Mouse (Mus musculus) granulocyte monocyte progenitor cell, adult 5-6 weeks (primary cell): ENCODE results near the gene Gfod1. TPM values are rescaled to one million over a fixed set of nuclear protein-coding genes. Genes with fewer than 3 reads are reported as not detected.

Source experiments
- ATAC-seq: replicated peaks from 2 replicates; pipeline ENCODE4 v1.8.0; 2016; ENCODE audit warnings: mild to moderate bottlenecking, moderate TSS enrichment, inconsistent platforms; ENCODE audit not compliant: poor library complexity, severe bottlenecking
- total RNA-seq, 2 experiments: library from RNA; stranded (forward) in 1 of 2; stranded (reverse) in 1 of 2; fragments of 200-712, 200-1000 nt in 1 of 2; fragments of >200 nt in 1 of 2; fragmentation: Nextera tagmentation in 1 of 2; gene quantifications; 2 replicates each; pipeline ENCODE4 v1.2.3; 2014 to 2017

The Gfod1 gene
- total RNA-seq, 2 experiments from 2014 or later = 7.8 to 13.9 TPM

DNA sequence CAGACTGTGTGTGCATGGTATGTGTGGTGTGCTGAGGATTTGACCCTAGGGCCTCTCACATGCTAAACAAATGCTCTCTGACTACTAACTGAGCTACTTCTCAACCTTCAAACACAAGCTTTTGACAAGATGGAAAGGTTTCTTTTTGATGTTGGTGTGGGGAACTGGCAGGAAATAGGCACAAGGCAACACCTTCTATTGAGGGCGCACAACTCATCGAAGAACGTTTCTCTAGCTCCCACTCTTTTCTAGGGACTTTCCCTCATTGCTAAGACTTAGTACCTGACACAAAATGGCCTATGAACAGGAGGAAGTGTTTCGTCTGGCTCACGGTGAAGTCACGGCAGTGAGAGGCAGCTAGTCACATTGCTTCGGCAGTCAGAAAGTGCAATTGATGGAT is 126.7 kb downstream of the Gfod1 start:
- ATAC-seq = no peak

DNA sequence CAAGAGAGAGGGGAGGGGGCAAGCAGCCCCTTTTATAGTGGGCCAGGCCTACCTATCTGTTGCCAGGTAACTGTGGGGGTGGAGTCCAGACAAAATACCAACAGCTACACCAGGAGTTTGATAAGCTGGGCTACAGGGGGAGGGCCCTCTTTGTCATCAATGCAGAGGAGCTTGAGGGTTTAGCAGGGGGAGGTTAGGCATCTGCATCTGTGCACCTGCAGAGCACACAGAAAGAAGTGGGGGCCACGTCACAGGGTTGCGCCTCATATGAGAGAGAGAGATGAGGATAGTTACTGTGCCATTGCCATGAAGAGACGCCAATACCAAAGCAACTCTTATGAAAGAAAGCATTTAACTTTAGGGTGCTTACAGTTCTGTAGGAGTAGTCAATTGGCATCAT is 127.3 kb downstream of the Gfod1 start:
- no peak for ATAC-seq

DNA sequence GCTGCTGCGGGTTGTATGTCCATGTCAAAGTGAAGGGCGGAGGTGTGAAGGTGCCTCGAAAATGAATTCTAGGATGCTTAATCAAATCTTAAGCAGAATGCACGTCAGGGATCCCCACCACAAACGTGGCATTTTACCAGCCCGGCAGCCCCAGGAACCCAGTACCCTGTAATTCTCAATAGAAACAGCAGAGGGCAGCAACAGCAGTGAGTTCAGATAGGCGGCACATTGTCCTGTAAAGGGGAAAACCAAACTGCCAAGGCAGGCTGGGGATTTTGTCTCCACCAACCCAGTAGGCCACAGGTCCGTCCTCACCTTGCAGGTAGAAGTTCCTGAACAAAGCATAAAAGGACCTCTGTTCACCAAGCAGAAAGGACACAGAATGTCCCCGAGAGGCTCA is 130.7 kb downstream of the Gfod1 start:
- peak; percentile 46 for ATAC-seq

DNA sequence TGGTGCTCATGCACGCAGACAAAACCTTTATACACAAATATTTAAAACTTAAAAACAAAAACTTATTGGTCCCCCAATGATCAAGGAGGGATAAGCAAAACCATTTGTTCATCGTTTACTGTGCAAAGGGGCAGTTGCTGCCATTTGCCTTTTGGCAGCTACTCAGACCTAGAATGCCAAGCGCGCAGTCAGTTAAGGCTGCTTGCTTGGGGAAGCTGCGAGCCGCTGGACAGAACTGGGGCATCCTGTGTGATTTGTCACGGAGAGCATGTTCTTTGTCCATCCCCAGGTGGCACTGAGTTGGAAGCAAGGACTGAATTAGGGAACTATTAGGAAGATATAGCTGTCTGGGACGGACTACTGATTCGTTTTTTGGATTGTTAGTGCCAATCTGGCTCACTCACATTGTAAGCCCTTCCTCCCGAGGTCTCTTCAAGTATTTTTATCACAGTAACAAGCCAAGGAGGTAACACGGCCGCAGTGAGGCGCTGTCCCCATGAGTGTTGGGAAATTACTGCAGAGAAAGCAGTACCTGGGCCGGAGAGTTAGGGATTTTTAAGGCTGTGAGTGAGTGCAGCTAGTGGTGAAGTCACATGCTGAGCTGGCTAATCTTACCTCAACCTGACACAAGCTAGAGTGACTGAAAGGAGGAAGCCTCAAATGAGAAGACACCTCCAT is 131.8 kb downstream of the Gfod1 start:
- no peak for ATAC-seq

DNA sequence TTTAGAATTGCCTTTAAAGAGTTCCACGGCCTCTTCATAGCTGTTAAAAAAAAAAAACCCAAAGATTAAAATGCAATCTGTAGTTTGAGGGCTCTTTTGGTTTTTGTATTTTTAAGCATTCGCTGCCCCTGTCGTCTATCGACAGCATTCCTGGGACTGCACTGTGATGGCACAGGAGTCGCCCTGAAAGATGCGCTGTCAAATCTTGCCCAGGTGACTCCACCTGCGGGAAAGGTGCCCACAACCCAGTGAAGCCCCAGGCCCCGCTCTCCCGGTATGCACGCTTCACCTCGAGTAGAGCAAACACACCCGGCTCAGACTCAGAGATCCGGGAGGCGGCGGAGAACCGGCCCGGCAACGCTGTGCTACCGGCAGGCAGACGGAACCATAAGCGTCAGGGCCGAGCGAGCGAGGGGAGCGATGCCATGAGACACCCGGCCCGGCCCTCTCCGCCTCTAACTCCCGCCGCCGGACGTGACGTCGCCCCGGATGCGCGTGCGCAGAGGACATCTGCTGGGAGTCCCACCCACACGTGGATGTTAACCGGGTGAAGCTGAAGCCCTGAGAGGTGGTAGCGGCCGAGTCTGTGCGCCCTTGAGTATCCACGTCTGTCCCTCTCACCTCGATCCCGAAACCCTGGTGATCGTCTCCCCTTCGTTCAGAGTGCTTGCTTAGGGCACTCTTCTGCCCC is 132.8 kb downstream of the Gfod1 start, which contains the start of gene Tbc1d7:
Gene Tbc1d7, minus strand, starts transcription at position 482 of the 691 bp plus-strand sequence.
- peak; percentile 96 for ATAC-seq

DNA sequence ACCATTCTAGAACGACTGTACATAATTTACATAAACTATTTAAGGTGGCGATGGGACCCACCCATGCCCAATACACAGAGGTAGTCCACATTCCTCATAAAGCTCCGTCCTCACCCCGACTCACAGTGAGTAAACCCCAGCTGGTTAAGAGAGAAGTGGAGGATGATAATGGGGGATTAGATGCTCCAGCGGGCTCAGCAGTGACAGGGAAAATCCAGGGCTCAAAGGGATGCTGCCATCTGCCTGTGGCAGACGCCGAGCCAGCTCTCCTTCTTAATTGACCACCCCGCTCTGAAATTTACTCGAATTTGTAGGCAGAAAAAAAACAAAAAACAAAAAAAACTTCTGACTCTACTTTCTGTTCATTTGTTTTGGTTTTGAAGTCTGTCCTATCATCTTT is 136.3 kb downstream of the Gfod1 start:
- no peak for ATAC-seq

DNA sequence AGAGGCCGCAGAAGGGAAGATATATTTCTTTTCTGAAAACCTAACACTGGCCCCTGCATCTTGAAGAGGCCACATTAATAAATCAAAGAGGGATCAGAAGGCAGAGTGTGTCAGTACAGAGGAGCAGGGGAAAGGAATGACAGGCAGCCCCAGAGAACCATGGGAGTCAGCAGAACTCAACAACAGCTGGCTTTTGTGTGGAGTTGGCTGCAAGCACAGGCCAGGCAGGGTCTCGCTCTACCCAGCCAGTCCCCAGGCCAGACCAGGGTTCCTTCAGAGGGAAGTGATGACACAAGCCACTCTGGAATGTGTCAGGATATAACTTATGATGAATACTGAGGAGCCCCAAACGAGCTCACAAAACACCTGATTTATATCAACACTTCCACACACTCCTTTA is 144.5 kb downstream of the Gfod1 start:
- no peak for ATAC-seq

DNA sequence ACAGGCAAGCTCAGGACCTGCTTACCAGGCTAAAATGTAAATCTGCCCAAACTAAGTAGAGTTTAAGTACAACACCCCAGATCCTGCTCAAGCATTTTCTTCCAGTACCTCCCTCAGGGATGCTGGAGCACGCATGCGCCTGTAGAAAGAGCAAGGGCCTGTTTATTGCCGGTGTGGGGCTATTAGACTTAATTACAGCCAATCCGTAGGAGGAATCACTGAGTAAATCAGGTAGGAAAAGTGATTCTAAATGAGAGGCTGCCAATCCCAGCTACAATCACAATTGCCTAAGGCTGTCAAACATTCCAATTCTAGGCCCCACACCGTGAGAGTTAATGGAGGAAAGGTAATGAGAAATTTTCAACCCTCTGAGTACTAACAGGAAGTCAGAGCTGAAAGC is 145.7 kb downstream of the Gfod1 start:
- no peak for ATAC-seq

DNA sequence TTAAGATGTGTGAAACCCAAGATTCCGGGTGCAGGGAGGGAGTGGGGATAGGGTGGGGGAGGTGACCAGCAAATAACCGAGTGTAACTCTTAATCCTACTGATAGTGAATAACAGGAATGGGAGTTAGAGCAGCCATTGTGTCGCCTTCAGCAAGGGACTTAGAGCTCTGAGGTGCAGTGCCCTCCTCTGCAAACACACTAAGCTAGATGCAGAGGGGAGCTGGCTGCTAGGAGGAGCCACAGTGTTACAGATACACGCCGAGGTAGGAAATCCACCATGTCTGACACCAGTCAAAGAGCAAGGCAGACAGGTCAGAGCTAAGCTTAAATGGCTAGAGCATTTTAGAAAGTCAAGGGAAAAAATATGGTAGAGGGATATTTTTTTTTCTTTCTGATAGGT is 146.6 kb downstream of the Gfod1 start:
- no peak for ATAC-seq

DNA sequence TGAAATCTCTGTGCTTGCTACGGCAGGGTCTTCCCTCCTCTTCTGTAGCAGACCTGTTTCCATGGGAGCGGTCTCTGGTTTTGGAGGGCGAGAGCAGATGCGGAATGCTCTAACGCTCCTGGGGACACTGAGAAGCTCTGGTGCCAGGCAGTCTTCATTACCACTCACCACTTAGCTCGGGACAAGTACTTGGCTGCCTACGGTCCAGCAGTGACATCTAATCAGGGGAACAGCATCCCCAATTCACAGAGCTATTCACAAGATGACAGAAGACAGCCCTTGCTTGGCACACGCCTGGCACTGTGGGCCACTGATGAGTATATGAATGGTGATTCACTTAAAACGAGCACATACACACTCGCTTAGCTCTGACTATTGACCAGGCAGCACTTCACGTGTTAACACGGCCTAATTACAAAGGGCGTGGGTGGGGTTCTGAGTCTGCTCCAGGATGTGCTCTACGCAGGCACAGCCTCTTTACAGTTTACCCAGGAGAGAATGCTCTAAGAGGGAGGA is 151.9 kb downstream of the Gfod1 start:
- no peak for ATAC-seq

DNA sequence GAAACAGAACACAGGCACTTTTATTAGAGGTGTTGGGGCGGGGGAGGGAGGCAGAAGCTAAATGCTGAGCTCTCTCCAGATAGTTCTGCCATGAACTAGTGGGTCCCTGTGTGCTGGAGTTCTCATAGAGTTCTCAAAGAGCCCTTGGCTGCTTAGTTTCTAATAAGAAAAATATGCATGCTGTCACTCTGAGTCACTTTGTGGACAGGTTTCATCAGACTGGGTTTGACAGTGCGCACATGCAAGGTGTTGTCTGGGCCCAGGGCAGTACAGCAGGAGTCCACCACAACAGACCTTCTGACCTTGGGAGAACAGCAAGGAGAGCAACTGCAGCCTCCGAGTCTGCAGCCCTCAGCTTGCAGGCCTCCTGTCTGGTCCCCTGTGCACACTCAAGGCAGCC is 154.3 kb downstream of the Gfod1 start:
- no peak for ATAC-seq

DNA sequence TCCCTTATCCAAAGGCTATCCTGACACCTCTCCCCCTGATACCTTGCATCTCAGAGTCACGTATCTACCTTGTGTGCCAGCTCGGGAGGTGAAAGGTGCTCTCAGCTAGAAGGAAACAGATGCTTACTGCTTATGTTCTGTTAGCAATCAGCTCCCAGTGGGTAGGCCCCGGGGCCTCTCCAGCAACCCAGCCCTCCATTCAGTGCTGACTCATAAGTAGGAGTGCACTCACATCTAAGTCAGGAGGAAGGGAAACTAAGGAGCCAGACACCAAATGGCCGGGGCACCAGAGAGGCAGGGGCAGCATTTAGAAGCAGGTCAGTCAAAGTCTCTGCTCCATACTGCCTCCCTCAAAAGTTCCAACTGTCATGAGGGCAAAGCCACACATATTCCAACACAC is 155.3 kb downstream of the Gfod1 start:
- ATAC-seq = peak; percentile 72

DNA sequence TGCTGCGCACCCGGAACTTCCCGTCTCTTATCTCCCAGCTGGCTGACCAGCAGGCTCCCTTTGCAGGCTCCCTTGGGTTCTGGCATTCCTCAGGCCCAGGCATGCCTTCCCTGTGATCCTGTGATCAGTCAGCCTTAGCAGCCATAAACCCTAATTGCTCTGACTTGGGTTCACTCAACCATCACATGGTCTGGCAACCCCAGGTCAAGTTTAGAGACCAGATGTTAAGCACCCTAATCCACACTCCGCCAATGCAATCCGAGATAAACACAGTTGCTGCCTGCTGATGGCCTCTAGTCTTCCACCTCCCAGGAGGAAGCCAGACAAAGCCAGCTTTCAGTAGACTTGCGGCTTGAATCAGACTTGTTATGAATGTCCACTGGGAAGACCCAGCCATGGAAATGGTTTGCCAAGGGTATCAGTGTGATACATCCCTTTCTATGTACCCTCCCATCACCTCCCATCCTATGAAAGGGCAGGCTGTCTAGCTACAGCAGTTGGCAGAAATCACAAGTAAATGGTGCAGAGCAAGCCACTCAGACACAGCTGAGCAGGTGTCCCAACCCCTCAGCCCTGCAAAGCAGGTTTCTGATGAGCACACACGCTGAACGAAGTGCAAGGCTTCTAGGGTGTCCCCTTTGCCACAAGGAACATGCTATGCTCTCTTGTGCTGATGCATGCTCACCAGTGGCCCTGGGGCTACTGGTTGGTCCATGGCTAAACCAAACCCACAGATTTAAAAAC is 157.3 kb downstream of the Gfod1 start:
- no peak for ATAC-seq

Other genes with a start within 250 kb of the Gfod1 start
- gene Tbc1d7, start 132.7 kb downstream of the Gfod1 start, total RNA-seq (2014; fragmentation: Nextera tagmentation) = 16.7 and 34.8 TPM in 2 replicates
- gene Tbc1d7, start 132.7 kb downstream of the Gfod1 start, total RNA-seq (2017) = 8.2 and 12.7 TPM in 2 replicates
- gene Sirt5, start 61.3 kb upstream of the Gfod1 start, total RNA-seq (2014; fragmentation: Nextera tagmentation) = 5.2 and 15.7 TPM in 2 replicates
- gene Sirt5, start 61.3 kb upstream of the Gfod1 start, total RNA-seq (2017) = 5.2 and 6.0 TPM in 2 replicates
- 155 and 192 TPM in 2 replicates for gene Nol7, start 94.2 kb upstream of the Gfod1 start, total RNA-seq (2014; fragmentation: Nextera tagmentation)
- gene Nol7, start 94.2 kb upstream of the Gfod1 start, total RNA-seq (2017) = 226 and 290 TPM in 2 replicates
- 41.5 and 46.1 TPM in 2 replicates for gene Ranbp9, start 177.1 kb upstream of the Gfod1 start, total RNA-seq (2014; fragmentation: Nextera tagmentation)
- 56.4 and 84.0 TPM in 2 replicates for gene Ranbp9, start 177.1 kb upstream of the Gfod1 start, total RNA-seq (2017)